Mouse (Mus musculus): ENCODE results near the gene Sp140. TPM values are rescaled to one million over a fixed set of nuclear protein-coding genes. Genes with fewer than 3 reads are reported as not detected.

The Sp140 gene
- total and polyA plus RNA-seq, 3 experiments, result 8.2 to 16.5 TPM; not detected in 1

DNA sequence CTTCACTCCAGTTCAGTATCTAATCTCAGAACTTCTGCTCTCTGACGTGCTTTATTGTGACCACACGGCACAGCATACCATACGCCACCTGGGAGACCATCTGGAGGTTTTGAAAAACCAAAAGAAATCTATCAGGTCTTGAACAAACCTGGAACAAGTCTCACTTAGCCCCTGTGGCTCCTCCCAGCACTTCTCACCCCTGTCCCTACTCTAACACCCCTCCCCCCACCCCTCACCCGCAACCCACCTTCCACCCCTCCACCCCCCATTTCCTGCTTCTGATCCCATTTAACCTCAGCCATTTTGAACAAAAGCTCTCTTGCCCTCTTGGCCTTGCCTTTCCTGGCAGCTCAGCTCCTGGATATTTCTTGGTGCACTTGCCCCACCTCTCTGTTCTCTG lies 80.0 kb downstream of the Sp140 start:
- Histone ChIP-seq H3K4me3 (ENCODE audit: control insufficient read depth in 1 of 2, insufficient read depth in 1 of 2, low read depth in 2 of 2, low read length in 2 of 2) (no peak overlapping the region), H3K9me3 (replicated peaks; ENCODE audit: insufficient read depth, low read length) (no peaks in the 10 kb centered on the region), H3K79me2 (ENCODE audit: control insufficient read depth, insufficient read depth, low read length, poor library complexity) (no peaks in the 10 kb centered on the region), H3K27me3 (ENCODE audit: control insufficient read depth in 1 of 2, insufficient read depth in 2 of 2, low read length in 2 of 2) (no peaks in the 10 kb centered on the region), H3K9ac (ENCODE audit: control insufficient read depth, low read depth, low read length, poor library complexity, severe bottlenecking) (no peak overlapping the region), H3K36me3 (ENCODE audit: control insufficient read depth in 1 of 2, insufficient read depth in 2 of 2, low read length in 2 of 2) (peaks cover 0 to 4% of the 10 kb centered on the region in 2 experiments; a peak in 2 of 4 replicates), H3K27ac (ENCODE audit: control insufficient read depth, low read depth, low read length) (no peak overlapping the region), H3K4me1 (ENCODE audit: control insufficient read depth in 1 of 2, insufficient read depth in 2 of 2, low read length in 2 of 2) (no peaks in the 10 kb centered on the region)
- no peak for DNase-seq (ENCODE audit: low read depth, low spot score)
- no peak for TF ChIP-seq E2F4 (IDR thresholded peaks at IDR 0.05; ENCODE audit: borderline replicate concordance, low read depth, low read length)
- no peak for TF ChIP-seq ZC3H11A (IDR thresholded peaks at IDR 0.05; ENCODE audit: low read depth, low read length)
- TF ChIP-seq ETS1 (IDR thresholded peaks at IDR 0.05; ENCODE audit: low read depth, low read length), result no peak
- TF ChIP-seq GATA1 (IDR thresholded peaks at IDR 0.05; ENCODE audit: low read depth, low read length), result no peak
- TF ChIP-seq POLR2AphosphoS5 (IDR thresholded peaks at IDR 0.05; ENCODE audit: borderline replicate concordance, low read depth, low read length), result no peak
- TF ChIP-seq RAD21 (IDR thresholded peaks at IDR 0.05; ENCODE audit: low read depth, low read length), result no peak
- no peak for TF ChIP-seq CHD2 (IDR thresholded peaks at IDR 0.05; ENCODE audit: low read length)
- no peak for TF ChIP-seq SIN3A (IDR thresholded peaks at IDR 0.05; ENCODE audit: low read length)
- no peak for TF ChIP-seq POLR2AphosphoS2 (IDR thresholded peaks at IDR 0.05; ENCODE audit: low read length)
- TF ChIP-seq EP300 (IDR thresholded peaks at IDR 0.05; ENCODE audit: low read depth in 1 of 2, low read length in 2 of 2), result no peak
- no peak for TF ChIP-seq NRF1 (IDR thresholded peaks at IDR 0.05; ENCODE audit: insufficient read depth, low read depth, low read length, poor library complexity, severe bottlenecking)

DNA sequence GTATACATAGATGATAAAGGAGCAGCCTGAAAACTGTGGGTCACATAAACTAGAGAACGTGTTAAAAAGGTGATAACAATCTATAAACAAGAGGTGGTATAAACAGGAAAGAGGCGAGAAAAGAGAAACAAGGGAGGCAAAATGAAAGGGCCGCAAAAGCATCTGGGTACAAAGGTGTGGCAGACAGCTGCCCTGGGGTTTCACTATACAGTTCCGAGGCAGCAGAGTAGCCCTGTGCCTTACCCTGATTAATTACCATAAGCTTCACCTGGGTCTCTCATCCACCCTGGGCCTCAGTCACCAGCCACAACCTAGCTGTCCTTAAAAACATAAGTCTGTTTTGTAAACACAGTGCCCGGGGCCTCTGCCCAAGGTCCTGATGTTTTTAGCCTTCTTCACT lies 86.5 kb downstream of the Sp140 start:
- DNase-seq (ENCODE audit: low read depth, low spot score), result no peak
- no peaks in the 10 kb centered on the region for H3K9me3 ChIP-seq (replicated peaks; ENCODE audit: insufficient read depth, low read length)
- H3K9ac ChIP-seq (ENCODE audit: control insufficient read depth, low read depth, low read length, poor library complexity, severe bottlenecking), result no peak overlapping the region
- no peak overlapping the region for H3K27ac ChIP-seq (ENCODE audit: control insufficient read depth, low read depth, low read length)
- no peaks in the 10 kb centered on the region for H3K4me1 ChIP-seq (ENCODE audit: control insufficient read depth in 1 of 2, insufficient read depth in 2 of 2, low read length in 2 of 2)
- TF ChIP-seq MXI1 (IDR thresholded peaks at IDR 0.05; ENCODE audit: low read depth, low read length) (no peak), TCF12 (IDR thresholded peaks at IDR 0.05; ENCODE audit: low read depth, low read length) (no peak), RAD21 (IDR thresholded peaks at IDR 0.05; ENCODE audit: low read depth, low read length) (no peak), KAT2A (conservative IDR thresholded peaks at IDR 0.05; ENCODE audit: low read depth, low read length) (no peak), ZMIZ1 (IDR thresholded peaks at IDR 0.05; ENCODE audit: low read depth, low read length) (no peak), ZKSCAN1 (IDR thresholded peaks at IDR 0.05; ENCODE audit: low read depth, low read length) (no peak), ZNF384 (IDR thresholded peaks at IDR 0.05; ENCODE audit: low read depth, low read length) (no peak), SMC3 (IDR thresholded peaks at IDR 0.05; ENCODE audit: low read depth, low read length) (no peak)
- no peaks in the 10 kb centered on the region for H3K79me2 ChIP-seq (ENCODE audit: control insufficient read depth, insufficient read depth, low read length, poor library complexity)
- H3K27me3 ChIP-seq (ENCODE audit: control insufficient read depth in 1 of 2, insufficient read depth in 2 of 2, low read length in 2 of 2), result no peaks in the 10 kb centered on the region
- H3K36me3 ChIP-seq (ENCODE audit: control insufficient read depth in 1 of 2, insufficient read depth in 2 of 2, low read length in 2 of 2), result no peaks in the 10 kb centered on the region
- H3K4me3 ChIP-seq (ENCODE audit: control insufficient read depth in 1 of 2, insufficient read depth in 1 of 2, low read depth in 2 of 2, low read length in 2 of 2), result no peak overlapping the region

All from MEL (cell line).